Mouse (Mus musculus) heart, postnatal 0 days (tissue): ENCODE data around the gene Rab1b.

Source experiments
- CTCF ChIP-seq: IDR thresholded peaks from 2 replicates; pipeline ENCODE4 v1.5.1; 2016; ENCODE audit warnings: antibody characterized with exemption, control low read depth, low read depth
- EP300 ChIP-seq: IDR thresholded peaks from 2 replicates; pipeline ENCODE4 v1.6.1; 2016; ENCODE audit warnings: antibody characterized with exemption, low read depth

GRCm38 (mm10) chr19:5122492-5122891, 15.6 kb upstream of the Rab1b start:
- TF ChIP-seq CTCF: no peak
- TF ChIP-seq EP300: no peak
